Mouse (Mus musculus) lung, embryonic 15.5 days (tissue): ENCODE measurements around the gene Ank. TPM values are rescaled to one million over a fixed set of nuclear protein-coding genes. Genes with fewer than 3 reads are reported as not detected.

ENCODE experiments used
- ATAC-seq: fragments of 200-750 bp; cut with Nextera tagmentation; 2 replicates; pipeline ENCODE4 v1.8.0; 2017; ENCODE audit warnings: moderate number of reproducible peaks, borderline replicate concordance; ENCODE audit not compliant: low FRiP score, low TSS enrichment; ENCODE audit errors: extremely low read depth
- H3K27ac ChIP-seq: fragments of 300-500 bp; sonication (generic); 2 replicates; pipeline ENCODE4 v1.5.1; 2015; ENCODE audit warnings: moderate library complexity, mild to moderate bottlenecking, inconsistent platforms
- H3K27me3 ChIP-seq: fragments of 300-500 bp; sonication (generic); 2 replicates; pipeline ENCODE4 v1.6.1; 2015; ENCODE audit warnings: inconsistent platforms
- H3K36me3 ChIP-seq: fragments of 300-500 bp; sonication (generic); 2 replicates; pipeline ENCODE4 v1.6.1; 2015; ENCODE audit warnings: inconsistent platforms
- H3K4me1 ChIP-seq: fragments of 300-500 bp; sonication (generic); 2 replicates; pipeline ENCODE4 v1.6.1; 2015; ENCODE audit warnings: inconsistent platforms
- H3K4me2 ChIP-seq: fragments of 300-500 bp; sonication (generic); 2 replicates; pipeline ENCODE4 v1.6.1; 2015; ENCODE audit warnings: inconsistent platforms, mild to moderate bottlenecking, moderate library complexity
- H3K4me3 ChIP-seq: fragments of 300-500 bp; sonication (generic); 2 replicates; pipeline ENCODE4 v1.5.1; 2015; ENCODE audit warnings: mild to moderate bottlenecking, inconsistent platforms
- H3K9ac ChIP-seq: fragments of 300-500 bp; sonication (generic); 2 replicates; pipeline ENCODE4 v1.6.1; 2015; ENCODE audit warnings: inconsistent platforms
- H3K9me3 ChIP-seq: fragments of 300-500 bp; sonication (generic); 2 replicates; pipeline ENCODE4 v1.6.1; 2016; ENCODE audit warnings: inconsistent platforms
- WGBS: fragments of 180-500 bp; shearing (Covaris S2); methylation state at CpG from one replicate; pipeline ENCODE4 v1.1.7; 2015; 5-methylcytosine and 5-hydroxymethylcytosine counted together
- polyA plus RNA-seq: library from polyadenylated mRNA; unstranded; fragments of >200 nt; fragmentation: Nextera tagmentation; extraction: Ambion mirVana; gene quantifications from 2 replicates; pipeline ENCODE4 v1.2.1, GENCODE M21; 2015

Gene Ank
- polyA plus RNA-seq, result 7.3 and 8.0 TPM in 2 replicates

GRCm38 (mm10) chr15:27466131-27467080 is at the start of gene Ank:
Ank (plus strand) TSS chr15:27466677.
- peak within 1 kb of the TSS; percentile 72 for H3K4me3 ChIP-seq
- ATAC-seq, result peak; percentile 89
- no peaks in the 10 kb centered on the region for H3K36me3 ChIP-seq
- under 1% methylated on average over 94 of the region's 120 CpGs for WGBS
- peak within 1 kb of the TSS; percentile 61 for H3K9ac ChIP-seq
- no peaks in the 10 kb centered on the region for H3K9me3 ChIP-seq
- peaks cover 3% of the 10 kb centered on the region; the same call in 1 of the 2 replicates for H3K27me3 ChIP-seq
- H3K4me1 ChIP-seq, result peaks cover 20% of the 10 kb centered on the region
- peak within 1 kb of the TSS; percentile 95 for H3K4me2 ChIP-seq
- H3K27ac ChIP-seq, result peak within 1 kb of the TSS; percentile 57

GRCm38 (mm10) chr15:27418566-27419331 is 47.7 kb upstream of the Ank start:
- Histone ChIP-seq H3K9me3 (no peaks in the 10 kb centered on the region), H3K4me2 (no peak overlapping the region), H3K4me1 (0 out of 2 replicates have a peak, but pooled peaks cover 2% of the 10 kb centered on the region), H3K9ac (no peak overlapping the region), H3K27me3 (no peaks in the 10 kb centered on the region), H3K27ac (no peak overlapping the region), H3K36me3 (no peaks in the 10 kb centered on the region), H3K4me3 (no peak overlapping the region)
- 68% methylated on average over 3 of the region's 3 CpGs for WGBS
- ATAC-seq, result no peak

GRCm38 (mm10) chr15:27421531-27421930 is 44.9 kb upstream of the Ank start:
- Histone ChIP-seq H3K27ac (no peak overlapping the region), H3K9ac (no peak overlapping the region), H3K9me3 (no peaks in the 10 kb centered on the region), H3K4me3 (no peak overlapping the region), H3K27me3 (no peaks in the 10 kb centered on the region), H3K4me1 (0 out of 2 replicates have a peak, but pooled peaks cover 2% of the 10 kb centered on the region), H3K4me2 (no peak overlapping the region), H3K36me3 (no peaks in the 10 kb centered on the region)
- no peak for ATAC-seq
- WGBS, result 83% methylated on average over 6 of the region's 6 CpGs

- H3K9me3 ChIP-seq, result no peaks in the 10 kb centered on the region
- H3K4me3 ChIP-seq, result no peak overlapping the region
- no peaks in the 10 kb centered on the region for H3K36me3 ChIP-seq
- no peak overlapping the region for H3K9ac ChIP-seq
- 68% methylated on average over 3 of the region's 3 CpGs for WGBS
- no peaks in the 10 kb centered on the region for H3K27me3 ChIP-seq
- no peak overlapping the region for H3K4me2 ChIP-seq
- ATAC-seq, result no peak
- 0 out of 2 replicates have a peak, but pooled peaks cover under 1% of the 10 kb centered on the region for H3K4me1 ChIP-seq
- H3K27ac ChIP-seq, result no peak overlapping the region
Measured at GRCm38 (mm10) chr15:27427581-27427980, 38.9 kb upstream of the Ank start.

GRCm38 (mm10) chr15:27430241-27430640 is 36.2 kb upstream of the Ank start:
- H3K9ac ChIP-seq, result no peak overlapping the region
- no peak for ATAC-seq
- H3K27me3 ChIP-seq, result no peaks in the 10 kb centered on the region
- H3K4me2 ChIP-seq, result no peak overlapping the region
- no peak overlapping the region for H3K4me3 ChIP-seq
- no peak overlapping the region for H3K27ac ChIP-seq
- no peaks in the 10 kb centered on the region for H3K9me3 ChIP-seq
- WGBS, result 94% methylated on average over 1 of the region's 1 CpGs
- H3K36me3 ChIP-seq, result no peaks in the 10 kb centered on the region
- H3K4me1 ChIP-seq, result no peaks in the 10 kb centered on the region

GRCm38 (mm10) chr15:27432851-27433615 is 33.4 kb upstream of the Ank start:
- Histone ChIP-seq H3K9ac (no peak overlapping the region), H3K27ac (no peak overlapping the region), H3K4me1 (no peaks in the 10 kb centered on the region), H3K27me3 (no peaks in the 10 kb centered on the region), H3K4me3 (no peak overlapping the region), H3K4me2 (no peak overlapping the region), H3K36me3 (no peaks in the 10 kb centered on the region), H3K9me3 (no peaks in the 10 kb centered on the region)
- ATAC-seq, result no peak
- WGBS, result 64% methylated on average over 3 of the region's 4 CpGs

GRCm38 (mm10) chr15:27435409-27435808 is 31.1 kb upstream of the Ank start:
- no peaks in the 10 kb centered on the region for H3K9me3 ChIP-seq
- H3K36me3 ChIP-seq, result no peaks in the 10 kb centered on the region
- H3K4me1 ChIP-seq, result no peaks in the 10 kb centered on the region
- H3K9ac ChIP-seq, result no peak overlapping the region
- H3K4me3 ChIP-seq, result no peak overlapping the region
- H3K4me2 ChIP-seq, result no peak overlapping the region
- WGBS, result 72% methylated on average over 5 of the region's 5 CpGs
- ATAC-seq, result no peak
- H3K27ac ChIP-seq, result no peak overlapping the region
- H3K27me3 ChIP-seq, result no peaks in the 10 kb centered on the region

GRCm38 (mm10) chr15:27436194-27436593 is 30.3 kb upstream of the Ank start:
- no peak overlapping the region for H3K27ac ChIP-seq
- ATAC-seq, result no peak
- H3K4me3 ChIP-seq, result no peak overlapping the region

GRCm38 (mm10) chr15:27441053-27441452 is 25.4 kb upstream of the Ank start:
- no peaks in the 10 kb centered on the region for H3K9me3 ChIP-seq
- H3K4me2 ChIP-seq, result no peak overlapping the region
- no peak overlapping the region for H3K4me3 ChIP-seq
- no peak overlapping the region for H3K27ac ChIP-seq
- no peaks in the 10 kb centered on the region for H3K4me1 ChIP-seq
- WGBS, result 88% methylated on average over 7 of the region's 7 CpGs
- no peak overlapping the region for H3K9ac ChIP-seq
- ATAC-seq, result no peak
- no peaks in the 10 kb centered on the region for H3K27me3 ChIP-seq
- H3K36me3 ChIP-seq, result no peaks in the 10 kb centered on the region

More at GRCm38 (mm10) chr15:27436194-27436593, 30.3 kb upstream of the Ank start:
- WGBS, result 63% methylated on average over 4 of the region's 4 CpGs
- Histone ChIP-seq H3K4me2 (no peak overlapping the region), H3K9ac (no peak overlapping the region), H3K4me1 (no peaks in the 10 kb centered on the region), H3K27me3 (no peaks in the 10 kb centered on the region), H3K9me3 (no peaks in the 10 kb centered on the region), H3K36me3 (no peaks in the 10 kb centered on the region)

GRCm38 (mm10) chr15:27441529-27441928 is 24.9 kb upstream of the Ank start:
- no peak overlapping the region for H3K4me3 ChIP-seq
- H3K36me3 ChIP-seq, result no peaks in the 10 kb centered on the region
- no peaks in the 10 kb centered on the region for H3K9me3 ChIP-seq
- H3K4me2 ChIP-seq, result no peak overlapping the region
- H3K27ac ChIP-seq, result no peak overlapping the region
- H3K9ac ChIP-seq, result no peak overlapping the region
- ATAC-seq, result no peak
- H3K27me3 ChIP-seq, result no peaks in the 10 kb centered on the region
- H3K4me1 ChIP-seq, result no peaks in the 10 kb centered on the region
- 71% methylated on average over 4 of the region's 4 CpGs for WGBS

GRCm38 (mm10) chr15:27441951-27442350 is 24.5 kb upstream of the Ank start:
- no peak for ATAC-seq

More at GRCm38 (mm10) chr15:27441951-27442350, 24.5 kb upstream of the Ank start:
- WGBS, result 48% methylated on average over 5 of the region's 5 CpGs
- Histone ChIP-seq H3K4me2 (no peak overlapping the region), H3K27me3 (no peaks in the 10 kb centered on the region), H3K36me3 (no peaks in the 10 kb centered on the region), H3K4me1 (no peaks in the 10 kb centered on the region), H3K9ac (no peak overlapping the region), H3K4me3 (no peak overlapping the region), H3K9me3 (no peaks in the 10 kb centered on the region), H3K27ac (no peak overlapping the region)
